Mouse (Mus musculus) embryonic fibroblast, embryonic 13.5 days (primary cell): ENCODE results near the gene Olfr27. TPM values are rescaled to one million over a fixed set of nuclear protein-coding genes. Genes with fewer than 3 reads are reported as not detected.

ENCODE experiments used
- H3K27ac ChIP-seq: 2 replicates; pipeline ENCODE4 v1.5.1; 2012; ENCODE audit warnings: low read length, control low read depth, inconsistent platforms; ENCODE audit not compliant: insufficient read depth
- H3K4me1 ChIP-seq: 2 replicates; pipeline ENCODE4 v1.6.1; 2011; ENCODE audit warnings: low read length; ENCODE audit not compliant: control insufficient read depth, insufficient read depth
- H3K4me3 ChIP-seq: 2 replicates; pipeline ENCODE4 v1.5.1; 2011; ENCODE audit warnings: mild to moderate bottlenecking, control low read depth, low read length; ENCODE audit not compliant: insufficient read depth
- CTCF ChIP-seq: IDR thresholded peaks from 2 replicates; pipeline ENCODE4 v1.5.1; 2011; ENCODE audit warnings: mild to moderate bottlenecking, control low read depth, low read length, moderate library complexity, borderline replicate concordance; ENCODE audit not compliant: insufficient read depth
- POLR2A ChIP-seq: IDR thresholded peaks from 2 replicates; pipeline ENCODE4 v1.6.1; 2011; ENCODE audit warnings: low read depth, mild to moderate bottlenecking, control low read depth, low read length, moderate library complexity
- polyA plus RNA-seq: library from polyadenylated mRNA; stranded (reverse); fragments of >200 nt; gene quantifications from 2 replicates; pipeline ENCODE4 v1.2.4, GENCODE M21; 2011; ENCODE audit warnings: low read depth; ENCODE audit not compliant: missing spikeins, insufficient read length

The Olfr27 gene
- polyA plus RNA-seq, result not detected in 2 replicates

DNA sequence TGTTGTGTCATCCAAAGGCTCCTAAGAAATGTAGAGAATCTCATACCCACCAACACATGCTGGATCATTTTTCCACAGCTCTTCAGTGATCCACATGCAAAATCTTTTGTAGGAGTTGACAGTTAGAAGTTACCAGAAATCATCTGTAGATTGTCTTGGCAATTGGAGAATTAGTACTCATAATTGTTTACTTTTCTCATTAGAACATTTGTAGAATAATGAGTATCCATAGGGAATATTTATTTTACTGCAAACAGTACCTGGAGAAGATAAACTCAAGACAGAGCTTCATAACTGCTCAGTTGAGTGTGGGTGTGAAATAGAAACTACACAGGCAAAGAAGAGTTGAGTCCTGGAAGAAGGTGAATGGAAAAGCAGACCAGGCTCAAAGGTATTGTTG is at the start of gene Olfr27:
TSS of gene Olfr27 (plus strand) at position 301 of the 400 bp plus-strand sequence.
- no peak within 1 kb of the TSS for H3K27ac ChIP-seq
- no peak within 1 kb of the TSS for H3K4me3 ChIP-seq
- TF ChIP-seq POLR2A (no peak), CTCF (no peak)
- H3K4me1 ChIP-seq, result no peaks in the 10 kb centered on the region

DNA sequence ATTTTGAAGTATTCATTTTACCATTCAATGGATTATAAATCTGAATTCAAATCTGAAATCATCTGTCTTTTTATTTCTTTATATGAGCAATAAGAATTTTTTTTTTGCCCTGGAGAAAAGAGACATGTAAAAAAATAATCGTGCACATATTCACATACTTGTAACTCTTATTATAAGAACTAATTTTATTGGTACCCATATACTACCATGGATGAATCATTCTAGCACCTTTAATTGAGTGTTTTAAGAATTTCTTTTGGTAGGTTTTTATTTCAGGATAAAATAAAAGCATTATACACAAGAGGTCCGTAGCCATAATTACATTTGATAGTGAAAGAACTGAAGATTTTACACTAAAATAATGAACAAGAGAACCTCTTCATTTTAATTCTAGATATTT is 49.1 kb upstream of the Olfr27 start, which contains the start of gene Olfr938:
TSS of gene Olfr938 (minus strand) at position 101 of the 400 bp plus-strand sequence.
- Histone ChIP-seq H3K27ac (no peak within 1 kb of the TSS), H3K4me3 (no peak within 1 kb of the TSS), H3K4me1 (no peaks in the 10 kb centered on the region)
- no peak for TF ChIP-seq CTCF
- TF ChIP-seq POLR2A, result no peak

DNA sequence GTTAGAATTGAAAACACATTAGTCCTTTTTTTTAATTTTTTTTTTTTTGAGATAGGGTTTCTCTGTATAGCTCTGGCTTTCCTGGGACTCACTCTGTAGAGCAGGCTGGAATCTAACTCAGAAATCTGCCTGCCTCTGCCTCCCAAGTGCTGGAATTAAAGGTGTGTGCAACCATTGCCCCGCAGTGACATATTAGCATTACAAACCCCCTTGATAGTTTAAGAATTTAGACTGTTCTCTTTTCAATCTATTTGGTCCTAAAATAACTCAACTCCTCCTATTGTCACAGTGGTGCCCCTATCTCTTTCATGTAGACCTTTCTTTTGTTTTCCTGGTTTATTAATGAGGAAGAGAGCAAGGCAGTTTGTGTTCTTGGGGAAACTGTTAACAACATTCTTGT is 605 bp upstream of the Olfr27 start:
- Histone ChIP-seq H3K4me3 (no peak overlapping the region), H3K27ac (no peak overlapping the region), H3K4me1 (no peaks in the 10 kb centered on the region)
- TF ChIP-seq POLR2A (no peak), CTCF (no peak)

DNA sequence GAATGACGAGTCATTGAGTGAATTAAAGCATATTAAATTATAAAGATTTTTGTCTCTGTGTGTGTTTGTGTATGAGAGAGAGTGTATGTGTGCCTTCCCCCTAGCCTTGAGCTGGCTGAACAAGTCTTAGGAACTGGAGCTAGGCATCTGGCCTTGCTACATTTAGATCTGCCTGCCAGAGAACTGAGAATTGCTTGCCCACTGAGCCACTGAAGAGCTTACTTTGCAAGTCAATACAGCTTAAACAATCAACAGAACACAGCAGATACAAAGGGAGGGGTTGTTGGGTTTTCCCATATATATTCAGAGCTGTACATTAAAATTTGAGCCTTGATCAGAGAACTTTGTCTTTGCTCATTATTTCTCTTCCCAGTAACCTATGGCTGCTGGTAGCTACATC is 24.5 kb downstream of the Olfr27 start:
- Histone ChIP-seq H3K4me3 (no peak overlapping the region), H3K27ac (no peak overlapping the region), H3K4me1 (no peaks in the 10 kb centered on the region)
- no peak for TF ChIP-seq POLR2A
- TF ChIP-seq CTCF, result no peak

DNA sequence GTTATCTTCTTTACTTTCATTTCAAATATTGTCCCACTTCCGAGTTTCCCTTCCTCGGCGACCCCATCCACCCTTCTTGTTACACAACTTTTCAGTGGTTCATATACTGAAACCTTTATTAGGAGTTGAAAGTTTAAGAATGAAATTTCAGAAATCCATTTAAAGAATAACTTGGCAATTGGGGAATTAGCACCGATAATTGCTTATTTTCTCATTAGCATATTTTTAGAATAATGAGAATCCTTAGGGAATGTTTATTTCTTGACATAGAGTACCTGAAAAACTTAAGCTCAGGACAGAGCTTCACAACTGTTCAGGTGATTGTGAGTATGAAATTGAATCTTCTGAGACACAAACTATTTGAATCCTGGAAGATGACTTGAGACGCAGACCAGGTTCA is 38.1 kb downstream of the Olfr27 start, which contains the start of gene Olfr943:
TSS of gene Olfr943 (plus strand) at position 301 of the 400 bp plus-strand sequence.
- no peak for TF ChIP-seq POLR2A
- no peak for TF ChIP-seq CTCF
- Histone ChIP-seq H3K4me3 (no peak within 1 kb of the TSS), H3K27ac (no peak within 1 kb of the TSS), H3K4me1 (no peaks in the 10 kb centered on the region)

Other genes starting within 250 kb of the Olfr27 start
- not detected in 2 replicates for gene Olfr930, start 198.3 kb upstream of the Olfr27 start, polyA plus RNA-seq
- not detected in 2 replicates for gene Olfr933, start 155.8 kb upstream of the Olfr27 start, polyA plus RNA-seq
- gene Olfr934, start 139.8 kb upstream of the Olfr27 start, polyA plus RNA-seq, result not detected in 2 replicates
- not detected in 2 replicates for gene Olfr935, start 128.4 kb upstream of the Olfr27 start, polyA plus RNA-seq
- gene Olfr146, start 104.8 kb upstream of the Olfr27 start, polyA plus RNA-seq, result not detected in 2 replicates
- gene Olfr937, start 63.2 kb upstream of the Olfr27 start, polyA plus RNA-seq, result not detected in 2 replicates
- gene Olfr938, start 49.2 kb upstream of the Olfr27 start, polyA plus RNA-seq, result not detected in 2 replicates
- not detected in 2 replicates for gene Olfr943, start 38.2 kb downstream of the Olfr27 start, polyA plus RNA-seq
- gene Olfr944, start 73.8 kb downstream of the Olfr27 start, polyA plus RNA-seq, result not detected in 2 replicates
- not detected in 2 replicates for gene Olfr1537, start 121.9 kb downstream of the Olfr27 start, polyA plus RNA-seq
- gene Olfr945, start 148.7 kb downstream of the Olfr27 start, polyA plus RNA-seq, result not detected in 2 replicates
- gene Olfr948, start 197.9 kb downstream of the Olfr27 start, polyA plus RNA-seq, result not detected in 2 replicates